Mouse (Mus musculus): ENCODE measurements around the gene Ush1c. TPM values are rescaled to one million over a fixed set of nuclear protein-coding genes. Genes with fewer than 3 reads are reported as not detected.

The Ush1c gene
- polyA plus RNA-seq, 1 experiment, result 2.8 TPM

GRCm38 (mm10) chr7:46208131-46208530, 30.2 kb downstream of the Ush1c start:
- no peaks in the 10 kb centered on the region for H3K4me1 ChIP-seq (ENCODE audit: control insufficient read depth, insufficient read depth, low read length)
- H3K27me3 ChIP-seq (ENCODE audit: control insufficient read depth, insufficient read depth, low read length), result no peaks in the 10 kb centered on the region
- H3K27ac ChIP-seq (ENCODE audit: control insufficient read depth, insufficient read depth, low read depth, low read length), result no peak overlapping the region
- H3K36me3 ChIP-seq (ENCODE audit: control insufficient read depth, insufficient read depth, low read length), result no peaks in the 10 kb centered on the region
- TF ChIP-seq POLR2A (IDR thresholded peaks at IDR 0.05; ENCODE audit: control insufficient read depth, low read depth, low read length), result no peak
- TF ChIP-seq CTCF (IDR thresholded peaks at IDR 0.05; ENCODE audit: control insufficient read depth, insufficient read depth, insufficient replicate concordance, low read depth, low read length), result no peak
- no peak overlapping the region for H3K4me3 ChIP-seq (ENCODE audit: control insufficient read depth, low read depth, low read length)

GRCm38 (mm10) chr7:46204775-46205174, 33.5 kb downstream of the Ush1c start:
- Histone ChIP-seq H3K27me3 (ENCODE audit: control insufficient read depth, insufficient read depth, low read length) (no peaks in the 10 kb centered on the region), H3K27ac (ENCODE audit: control insufficient read depth, insufficient read depth, low read depth, low read length) (no peak overlapping the region), H3K4me1 (ENCODE audit: control insufficient read depth, insufficient read depth, low read length) (peaks cover 9% of the 10 kb centered on the region), H3K36me3 (ENCODE audit: control insufficient read depth, insufficient read depth, low read length) (no peaks in the 10 kb centered on the region), H3K4me3 (ENCODE audit: control insufficient read depth, low read depth, low read length) (no peak overlapping the region)
- no peak for TF ChIP-seq POLR2A (IDR thresholded peaks at IDR 0.05; ENCODE audit: control insufficient read depth, low read depth, low read length)
- TF ChIP-seq CTCF (IDR thresholded peaks at IDR 0.05; ENCODE audit: control insufficient read depth, insufficient read depth, insufficient replicate concordance, low read depth, low read length), result no peak

- TF ChIP-seq CTCF (IDR thresholded peaks at IDR 0.05; ENCODE audit: control insufficient read depth, insufficient read depth, insufficient replicate concordance, low read depth, low read length) (no peak), POLR2A (IDR thresholded peaks at IDR 0.05; ENCODE audit: control insufficient read depth, low read depth, low read length) (no peak)
- peaks cover 9% of the 10 kb centered on the region for H3K4me1 ChIP-seq (ENCODE audit: control insufficient read depth, insufficient read depth, low read length)
Observed at GRCm38 (mm10) chr7:46204046-46204471, 34.2 kb downstream of the Ush1c start.

GRCm38 (mm10) chr7:46201649-46202048, 36.7 kb downstream of the Ush1c start:
- no peak overlapping the region for H3K27ac ChIP-seq (ENCODE audit: control insufficient read depth, insufficient read depth, low read depth, low read length)
- TF ChIP-seq CTCF (IDR thresholded peaks at IDR 0.05; ENCODE audit: control insufficient read depth, insufficient read depth, insufficient replicate concordance, low read depth, low read length) (no peak), POLR2A (IDR thresholded peaks at IDR 0.05; ENCODE audit: control insufficient read depth, low read depth, low read length) (no peak)
- no peaks in the 10 kb centered on the region for H3K27me3 ChIP-seq (ENCODE audit: control insufficient read depth, insufficient read depth, low read length)
- H3K4me1 ChIP-seq (ENCODE audit: control insufficient read depth, insufficient read depth, low read length), result peaks cover 9% of the 10 kb centered on the region
- no peaks in the 10 kb centered on the region for H3K36me3 ChIP-seq (ENCODE audit: control insufficient read depth, insufficient read depth, low read length)
- H3K4me3 ChIP-seq (ENCODE audit: control insufficient read depth, low read depth, low read length), result no peak overlapping the region

More at GRCm38 (mm10) chr7:46204046-46204471, 34.2 kb downstream of the Ush1c start:
- H3K27me3 ChIP-seq (ENCODE audit: control insufficient read depth, insufficient read depth, low read length), result no peaks in the 10 kb centered on the region
- no peak overlapping the region for H3K27ac ChIP-seq (ENCODE audit: control insufficient read depth, insufficient read depth, low read depth, low read length)
- H3K4me3 ChIP-seq (ENCODE audit: control insufficient read depth, low read depth, low read length), result no peak overlapping the region
- H3K36me3 ChIP-seq (ENCODE audit: control insufficient read depth, insufficient read depth, low read length), result no peaks in the 10 kb centered on the region

- TF ChIP-seq CTCF (IDR thresholded peaks at IDR 0.05; ENCODE audit: control insufficient read depth, insufficient read depth, insufficient replicate concordance, low read depth, low read length), result no peak
- no peak for TF ChIP-seq POLR2A (IDR thresholded peaks at IDR 0.05; ENCODE audit: control insufficient read depth, low read depth, low read length)
- no peak overlapping the region; the same call in 1 of the 2 replicates for H3K4me3 ChIP-seq (ENCODE audit: control insufficient read depth, low read depth, low read length)
- H3K27ac ChIP-seq (ENCODE audit: control insufficient read depth, insufficient read depth, low read depth, low read length), result no peak overlapping the region
- H3K4me1 ChIP-seq (ENCODE audit: control insufficient read depth, insufficient read depth, low read length), result peaks cover 9% of the 10 kb centered on the region
- H3K36me3 ChIP-seq (ENCODE audit: control insufficient read depth, insufficient read depth, low read length), result no peaks in the 10 kb centered on the region
- no peaks in the 10 kb centered on the region for H3K27me3 ChIP-seq (ENCODE audit: control insufficient read depth, insufficient read depth, low read length)
Observed at GRCm38 (mm10) chr7:46200021-46200420, 38.3 kb downstream of the Ush1c start.

GRCm38 (mm10) chr7:46195356-46195755, 42.9 kb downstream of the Ush1c start:
- Histone ChIP-seq H3K4me1 (ENCODE audit: control insufficient read depth, insufficient read depth, low read length) (peaks cover 4% of the 10 kb centered on the region), H3K4me3 (ENCODE audit: control insufficient read depth, low read depth, low read length) (no peak overlapping the region), H3K27me3 (ENCODE audit: control insufficient read depth, insufficient read depth, low read length) (no peaks in the 10 kb centered on the region), H3K27ac (ENCODE audit: control insufficient read depth, insufficient read depth, low read depth, low read length) (no peak overlapping the region), H3K36me3 (ENCODE audit: control insufficient read depth, insufficient read depth, low read length) (no peaks in the 10 kb centered on the region)
- TF ChIP-seq CTCF (IDR thresholded peaks at IDR 0.05; ENCODE audit: control insufficient read depth, insufficient read depth, insufficient replicate concordance, low read depth, low read length) (no peak), POLR2A (IDR thresholded peaks at IDR 0.05; ENCODE audit: control insufficient read depth, low read depth, low read length) (no peak)

- H3K27ac ChIP-seq (ENCODE audit: control insufficient read depth, insufficient read depth, low read depth, low read length), result no peak overlapping the region
- H3K27me3 ChIP-seq (ENCODE audit: control insufficient read depth, insufficient read depth, low read length), result no peaks in the 10 kb centered on the region
- H3K4me1 ChIP-seq (ENCODE audit: control insufficient read depth, insufficient read depth, low read length), result peaks cover 6% of the 10 kb centered on the region; the same call in 1 of the 2 replicates
- TF ChIP-seq POLR2A (IDR thresholded peaks at IDR 0.05; ENCODE audit: control insufficient read depth, low read depth, low read length) (no peak), CTCF (IDR thresholded peaks at IDR 0.05; ENCODE audit: control insufficient read depth, insufficient read depth, insufficient replicate concordance, low read depth, low read length) (no peak)
- no peak overlapping the region for H3K4me3 ChIP-seq (ENCODE audit: control insufficient read depth, low read depth, low read length)
- H3K36me3 ChIP-seq (ENCODE audit: control insufficient read depth, insufficient read depth, low read length), result no peaks in the 10 kb centered on the region
Observed at GRCm38 (mm10) chr7:46184232-46184631, 54.1 kb downstream of the Ush1c start.

- TF ChIP-seq CTCF (IDR thresholded peaks at IDR 0.05; ENCODE audit: control insufficient read depth, insufficient read depth, insufficient replicate concordance, low read depth, low read length), result peak; percentile 77; the same call in 1 of the 2 replicates
- no peak for TF ChIP-seq POLR2A (IDR thresholded peaks at IDR 0.05; ENCODE audit: control insufficient read depth, low read depth, low read length)
- Histone ChIP-seq H3K27ac (ENCODE audit: control insufficient read depth, insufficient read depth, low read depth, low read length) (no peak overlapping the region), H3K4me3 (ENCODE audit: control insufficient read depth, low read depth, low read length) (no peak overlapping the region), H3K27me3 (ENCODE audit: control insufficient read depth, insufficient read depth, low read length) (no peaks in the 10 kb centered on the region), H3K4me1 (ENCODE audit: control insufficient read depth, insufficient read depth, low read length) (peaks cover 7% of the 10 kb centered on the region; the same call in 1 of the 2 replicates), H3K36me3 (ENCODE audit: control insufficient read depth, insufficient read depth, low read length) (no peaks in the 10 kb centered on the region)
Observed at GRCm38 (mm10) chr7:46181590-46181989, 56.7 kb downstream of the Ush1c start.

Measured in testis, adult 2 months (tissue).